ENCODE assay signal across 12 mouse cellular contexts in the genomic region with DNA sequence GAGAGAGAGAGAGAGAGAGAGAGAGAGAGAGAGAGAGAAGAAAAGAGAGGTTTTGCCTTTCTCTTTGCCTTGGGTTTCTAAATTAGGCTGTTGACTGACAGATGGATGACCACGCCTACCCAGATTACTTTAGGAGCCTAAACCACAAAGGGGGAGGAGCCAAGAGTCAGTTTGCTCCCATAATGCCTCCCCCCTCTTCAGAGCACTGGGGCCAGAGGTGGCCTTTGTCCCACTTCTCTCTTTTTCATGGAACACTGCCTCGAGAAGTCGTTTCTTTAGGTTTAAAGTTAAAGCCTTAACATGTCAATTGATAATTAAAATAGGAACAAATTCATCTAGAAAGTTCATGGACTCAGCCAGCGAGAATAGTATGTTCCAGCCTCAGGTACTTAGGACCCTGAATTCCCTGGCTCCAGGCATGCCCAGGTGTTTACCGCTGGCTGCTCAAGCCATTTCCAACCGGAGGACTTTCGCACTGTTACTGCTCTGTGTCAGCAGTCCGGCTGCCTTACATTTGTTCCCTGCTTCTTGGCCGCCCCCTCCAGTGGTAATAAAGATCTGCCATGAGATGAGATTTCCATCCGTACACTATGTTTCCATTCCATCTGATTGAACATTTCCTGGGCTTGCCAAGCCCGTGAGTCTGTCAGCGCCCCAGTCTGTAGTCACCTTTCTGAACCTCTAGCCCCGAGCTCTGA. TPM values are rescaled to one million over a fixed set of nuclear protein-coding genes. Genes with fewer than 3 reads are reported as not detected.
DNase-seq lines count a peak whose midpoint lies in the region; ATAC-seq lines count a peak whose summit lies in the region.
"Had no signal": no experiment of that assay in that cellular context is flagged by ENCODE, and none has a peak within 500 bp of the region (broad histone marks: within the 10 kb centered on the region; RNA-seq: fewer than 3 reads in every experiment).

No protein-coding gene starts in this region.

- no peak overlapping the region for H3K4me3 ChIP-seq in kidney, embryonic 14.5 days (ENCODE audit: low read length)
- H3K4me3 ChIP-seq: layer of hippocampus, adult 2 months had no signal

- no peak overlapping the region for H3K9ac ChIP-seq in kidney, embryonic 14.5 days (ENCODE audit: low read depth, low read length)

- no peak for ATAC-seq in kidney, embryonic 14.5 days (ENCODE audit: low FRiP score, low TSS enrichment)
- ATAC-seq in erythroblast, adult 5-6 weeks (replicated peaks; ENCODE audit: low FRiP score, poor library complexity, severe bottlenecking) = no peak
- no peak for ATAC-seq in cerebellum, adult (ENCODE audit: insufficient number of reproducible peaks, low FRiP score, low TSS enrichment)
- ATAC-seq: forebrain, embryonic 16.5 days had no signal

- H3K36me3 ChIP-seq in kidney, embryonic 14.5 days (ENCODE audit: control insufficient read depth, insufficient read depth, low read length) = no peaks in the 10 kb centered on the region

- 60% methylated on average over 13 of the region's 13 CpGs for WGBS in kidney, embryonic 14.5 days

- no peaks in the 10 kb centered on the region for H3K9me3 ChIP-seq in kidney, embryonic 14.5 days (ENCODE audit: control insufficient read depth, low read length)

- peak; percentile 83 for DNase-seq in kidney, adult 11 months
- DNase-seq in B cell, adult 2 months = peak; percentile 4 to 29
- DNase-seq in embryo, embryonic 11 days = peak; percentile 35
- DNase-seq in kidney, postnatal 36 days = peak; percentile 69 to 88
- DNase-seq in right cerebral cortex, postnatal 36 days (ENCODE audit: low spot score in 2 of 2) = no peak
- DNase-seq: heart, postnatal 10 days had no signal

- no peak overlapping the region for H3K4me2 ChIP-seq in kidney, embryonic 14.5 days (replicated peaks; ENCODE audit: low read depth, low read length)
- H3K4me2 ChIP-seq: midbrain, embryonic 11.5 days had no signal

- H3K27me3 ChIP-seq in kidney, embryonic 14.5 days (ENCODE audit: control insufficient read depth, insufficient read depth, low read length) = no peaks in the 10 kb centered on the region

- no peak overlapping the region for H3K27ac ChIP-seq in kidney, embryonic 14.5 days (ENCODE audit: low read depth, low read length)
- H3K27ac ChIP-seq: layer of hippocampus, adult 2 months had no signal

- H3K4me1 ChIP-seq in kidney, embryonic 14.5 days (ENCODE audit: control insufficient read depth, insufficient read depth, low read length) = peaks cover 3% of the 10 kb centered on the region; the same call in 1 of the 2 replicates

RNA-seq across cellular contexts. Expression of a gene that starts 43.8 kb away (rescaled TPM):
- polyA plus RNA-seq in kidney, embryonic 14.5 days (2014; fragmentation: Nextera tagmentation; extraction: Ambion mirVana) = 166 and 280 TPM in 2 replicates
- total RNA-seq in erythroblast, adult 5-6 weeks (2015; ENCODE audit: low replicate concordance) = 24.4 and 27.4 TPM in 2 replicates
- 36.5 and 36.7 TPM in 2 replicates for total RNA-seq in erythroblast, adult 5-6 weeks (2017; ENCODE audit: low replicate concordance)

Comparison
In these comparisons a context has a peak if more than half of its experiments do, and no peak if none do; other contexts are left out.
1. DNase-seq: peak in kidney, adult 11 months (single experiment), B cell, adult 2 months (2 of 2), embryo, embryonic 11 days (single experiment) and kidney, postnatal 36 days (2 of 2); none in right cerebral cortex, postnatal 36 days (0 of 2).